Mouse (Mus musculus): Measurements from ENCODE around the gene Dact2.

The Dact2 gene

DNA sequence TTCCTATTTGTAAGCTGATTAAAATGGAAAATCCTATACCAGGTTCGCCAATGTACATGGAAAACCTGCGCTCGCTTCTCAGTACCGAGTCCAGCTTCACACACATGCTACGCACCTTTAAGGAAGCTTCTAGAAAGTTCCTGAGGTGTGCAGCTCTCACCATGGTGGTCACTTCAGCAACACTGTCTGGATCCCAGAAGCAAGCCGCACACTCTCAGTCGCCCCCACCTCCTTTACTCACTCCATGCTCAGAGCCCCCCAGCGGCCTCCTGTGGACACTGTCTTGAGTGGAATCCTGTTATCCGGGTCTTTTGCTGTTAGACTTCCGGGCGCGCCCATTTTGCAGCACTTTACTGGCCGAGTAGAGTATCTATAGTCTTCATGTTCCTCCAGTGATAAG, at the start of gene Dact2:
Gene Dact2 (minus strand): TSS at position 244 of the 400 bp plus-strand sequence.
- no peak for DNase-seq (ENCODE audit: low spot score)

GRCm38 (mm10) chr17:14252456-14252855, 48.4 kb upstream of the Dact2 start:
- DNase-seq (ENCODE audit: low spot score) = no peak

- no peak for DNase-seq (ENCODE audit: low spot score)
These were observed 46.3 kb upstream of the Dact2 start for GRCm38 (mm10) chr17:14250401-14250800.

DNA sequence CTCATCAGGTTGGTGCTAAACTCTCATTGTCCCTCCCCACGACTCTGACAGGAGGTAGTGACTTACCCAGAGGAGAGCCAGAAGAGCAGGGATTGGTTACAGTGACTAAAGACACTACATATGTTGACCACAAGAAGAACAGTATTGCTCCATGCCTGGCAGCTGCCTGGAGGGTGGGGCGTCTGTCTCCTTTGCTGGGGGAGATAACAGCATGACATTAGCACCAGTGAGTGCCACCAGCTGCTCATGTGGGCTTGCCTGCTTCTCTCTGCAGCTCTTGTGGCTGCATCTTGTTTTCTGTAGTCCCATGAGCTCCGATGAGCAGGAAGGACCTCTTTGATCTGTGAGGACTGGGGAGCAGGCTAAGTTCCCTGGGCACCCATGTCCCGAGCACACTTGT, 45.5 kb upstream of the Dact2 start:
- DNase-seq (ENCODE audit: low spot score) = no peak

DNA sequence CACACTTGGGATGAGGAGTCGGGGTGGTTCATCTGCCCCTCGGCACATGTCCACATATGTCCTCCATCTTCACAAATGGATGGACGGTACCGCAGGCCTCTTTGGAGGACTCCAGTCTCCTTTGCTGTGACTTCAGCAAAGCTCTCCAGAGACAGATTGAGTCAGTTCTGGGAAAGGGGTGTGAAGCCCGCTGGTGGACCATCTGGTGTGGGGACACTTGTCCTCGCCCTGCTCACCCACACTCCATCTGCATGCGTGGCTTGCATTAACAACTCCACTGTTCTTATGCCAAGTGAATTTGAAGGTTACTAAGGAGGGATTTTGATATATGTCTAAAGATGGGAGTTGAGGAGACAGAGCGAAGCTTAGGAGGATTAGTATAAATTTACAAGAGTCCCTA, 43.8 kb upstream of the Dact2 start:
- DNase-seq (ENCODE audit: low spot score) = no peak

GRCm38 (mm10) chr17:14246266-14246665, 42.2 kb upstream of the Dact2 start:
- DNase-seq (ENCODE audit: low spot score) = no peak

GRCm38 (mm10) chr17:14244195-14244965, 40.3 kb upstream of the Dact2 start:
- DNase-seq (ENCODE audit: low spot score) = peak; percentile 21

- no peak for DNase-seq (ENCODE audit: low spot score)
These were observed 38.5 kb upstream of the Dact2 start for GRCm38 (mm10) chr17:14242634-14243033.

GRCm38 (mm10) chr17:14239960-14240359, 35.9 kb upstream of the Dact2 start:
- no peak for DNase-seq (ENCODE audit: low spot score)

DNA sequence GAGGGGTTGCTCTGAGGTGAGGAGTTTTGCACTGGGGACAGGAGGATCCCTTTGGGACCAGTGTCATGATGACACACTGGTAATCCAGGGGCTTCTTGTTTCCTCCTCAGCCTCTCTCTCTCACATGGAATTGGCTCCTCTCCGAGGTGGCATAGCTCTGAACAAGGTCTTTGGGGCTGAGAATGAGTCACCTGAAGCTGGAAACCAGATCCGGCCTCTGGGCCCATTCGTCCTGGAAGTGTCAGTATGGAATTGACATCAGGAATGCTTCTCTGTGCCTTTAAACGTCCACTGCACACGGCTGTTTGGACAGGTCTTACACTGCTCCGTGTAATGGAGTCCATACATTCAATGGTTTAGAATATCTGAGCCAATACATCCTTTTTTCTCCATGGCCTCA, 33.0 kb upstream of the Dact2 start:
- no peak for DNase-seq (ENCODE audit: low spot score)

- DNase-seq (ENCODE audit: low spot score) = no peak
These were observed 30.8 kb upstream of the Dact2 start for GRCm38 (mm10) chr17:14234774-14235389.

DNA sequence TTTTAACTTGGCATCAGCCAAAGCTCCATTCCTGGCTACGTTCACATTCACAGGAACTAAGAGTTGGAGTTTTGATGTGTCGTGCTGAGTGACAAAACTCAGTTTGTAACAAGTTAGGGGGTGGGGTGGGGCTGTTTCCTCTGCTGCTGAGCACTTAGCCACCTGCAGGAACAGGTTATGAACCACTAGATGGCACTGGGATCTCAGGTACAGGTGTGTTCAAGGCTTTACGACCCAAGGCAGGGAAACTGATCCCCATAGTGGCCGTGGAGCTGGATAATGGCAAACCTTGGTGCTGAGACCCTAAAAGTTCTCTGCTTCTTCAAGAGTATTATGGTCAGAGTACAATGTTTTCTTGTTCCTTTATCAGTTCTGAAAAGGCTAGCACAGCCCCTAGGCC, 29.6 kb upstream of the Dact2 start:
- no peak for DNase-seq (ENCODE audit: low spot score)

GRCm38 (mm10) chr17:14232629-14233028, 28.5 kb upstream of the Dact2 start:
- DNase-seq (ENCODE audit: low spot score) = peak; percentile 69

DNA sequence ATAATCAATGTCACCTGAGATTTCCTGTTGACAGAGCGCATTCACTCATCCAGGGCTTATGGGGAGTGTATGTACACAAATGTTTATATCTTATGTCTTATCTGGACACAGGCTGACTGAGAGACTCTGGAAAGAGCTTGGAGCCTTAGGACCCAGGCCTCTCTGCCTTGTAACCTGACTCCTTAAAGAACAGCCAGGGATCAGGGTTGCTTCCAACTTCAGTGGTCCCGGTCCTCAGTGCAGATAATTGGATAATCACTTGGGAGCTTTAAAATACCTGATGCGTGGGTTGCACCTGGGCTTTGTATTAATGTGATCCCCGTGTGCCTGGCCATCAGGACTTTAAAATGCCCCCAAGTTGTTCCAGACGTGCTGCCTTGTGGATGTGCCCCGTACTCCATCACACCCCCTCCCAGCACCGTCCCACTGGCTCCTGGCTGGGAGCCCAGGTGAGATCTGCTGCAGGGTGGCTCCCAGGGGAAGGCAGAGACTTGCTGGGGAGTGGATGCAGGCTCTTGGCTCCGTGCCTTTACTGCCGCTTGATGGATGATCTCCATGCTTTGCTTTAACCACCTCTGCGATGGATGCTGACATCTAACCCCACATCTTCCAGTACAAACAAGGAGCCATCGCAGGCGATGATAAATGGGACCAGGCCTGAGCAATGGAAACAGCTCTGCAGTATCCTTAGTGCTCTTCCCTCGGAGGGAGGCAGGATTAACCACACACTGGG, 26.8 kb upstream of the Dact2 start:
- peak; percentile 12 for DNase-seq (ENCODE audit: low spot score)

GRCm38 (mm10) chr17:14228381-14228780, 24.3 kb upstream of the Dact2 start:
- DNase-seq (ENCODE audit: low spot score) = no peak

GRCm38 (mm10) chr17:14227601-14228000, 23.5 kb upstream of the Dact2 start:
- DNase-seq (ENCODE audit: low spot score) = no peak

DNA sequence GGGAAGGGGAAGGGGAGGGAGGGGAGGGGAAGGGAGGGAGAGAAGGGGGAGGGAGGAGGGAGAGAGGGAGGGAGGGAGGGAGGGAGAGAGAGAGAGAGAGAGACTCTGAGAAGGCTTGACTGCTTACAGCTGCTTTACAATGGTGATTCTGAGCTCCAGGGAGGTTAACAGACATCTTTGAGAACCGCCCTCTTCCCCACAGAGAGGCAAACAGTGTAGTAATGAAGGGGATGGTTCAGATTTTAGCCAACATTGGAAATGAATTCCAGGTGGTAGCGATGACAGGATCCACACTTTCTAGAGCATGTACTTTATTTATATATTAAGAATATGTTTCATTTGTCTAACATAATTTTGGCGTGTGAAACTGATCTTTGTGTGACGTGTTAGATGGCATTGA, 22.7 kb upstream of the Dact2 start:
- DNase-seq (ENCODE audit: low spot score) = no peak

GRCm38 (mm10) chr17:14225982-14226652, 22.0 kb upstream of the Dact2 start:
- no peak for DNase-seq (ENCODE audit: low spot score)

GRCm38 (mm10) chr17:14221893-14222615, 17.9 kb upstream of the Dact2 start:
- no peak for DNase-seq (ENCODE audit: low spot score)

GRCm38 (mm10) chr17:14220606-14221202, 16.6 kb upstream of the Dact2 start:
- no peak for DNase-seq (ENCODE audit: low spot score)

- DNase-seq (ENCODE audit: low spot score) = no peak
These were observed 9.9 kb upstream of the Dact2 start for GRCm38 (mm10) chr17:14213976-14214529.

All from ovary, postnatal 10 days (tissue).